Mouse (Mus musculus) CH12.LX (cell line): ENCODE measurements at regions not wholly inside any gene's neighbourhood (a gene's known extent, or its start where the extent isn't known, plus 50 kb on each side); places are given as distances from the start of the nearest gene placed in this dataset.

Source experiments
- DNase-seq: peaks from one replicate; pipeline ENCODE4 v3.0.0-alpha.2; 2013; ENCODE audit errors: extremely low read depth
- H3K27ac ChIP-seq: 2 replicates; pipeline ENCODE4 v1.5.1; 2012; ENCODE audit warnings: low read depth, mild to moderate bottlenecking, control low read depth, moderate library complexity; ENCODE audit not compliant: insufficient read depth
- H3K27me3 ChIP-seq: replicated peaks from 2 replicates; pipeline ENCODE3; 2012; ENCODE audit warnings: inconsistent platforms
- H3K36me3 ChIP-seq, 2 experiments: replicated peaks in 1 of 2; 2 replicates each; pipeline versions ENCODE3 to v1.6.1; 2012; ENCODE audit warnings: inconsistent platforms in 1 of 2, low read length in 1 of 2, mild to moderate bottlenecking in 1 of 2, mixed read lengths in 1 of 2, moderate library complexity in 1 of 2; ENCODE audit not compliant: control insufficient read depth in 1 of 2, insufficient read depth in 1 of 2
- H3K4me1 ChIP-seq, 2 experiments: 2 replicates each; pipeline ENCODE4 v1.6.1; 2012; ENCODE audit warnings: inconsistent platforms in 1 of 2, moderate library complexity in 1 of 2; ENCODE audit not compliant: insufficient read depth in 2 of 2, control insufficient read depth in 1 of 2
- H3K4me2 ChIP-seq: 2 replicates; pipeline ENCODE4 v1.6.1; 2012; ENCODE audit warnings: low read depth, mild to moderate bottlenecking, control low read depth; ENCODE audit not compliant: poor library complexity, insufficient read depth, severe bottlenecking
- H3K4me3 ChIP-seq, 3 experiments: fragments of 150-350 bp in 1 of 3; sonication (generic) in 1 of 3; replicated peaks in 1 of 3; 2 replicates each; pipeline versions ENCODE3 to v1.5.1; 2011 to 2012; ENCODE audit warnings: low read depth in 2 of 3, low read length in 2 of 3, mild to moderate bottlenecking in 2 of 3, moderate library complexity in 2 of 3, control low read depth in 1 of 3, improper control_type of control experiment in 1 of 3, inconsistent platforms in 1 of 3, mixed read lengths in 1 of 3; ENCODE audit not compliant: poor library complexity in 1 of 3
- H3K79me2 ChIP-seq: replicated peaks from 2 replicates; pipeline ENCODE4 v1.6.1; 2012; ENCODE audit warnings: mild to moderate bottlenecking, moderate library complexity; ENCODE audit not compliant: control insufficient read depth, poor library complexity, insufficient read depth, severe bottlenecking; ENCODE audit errors: extremely low read depth
- H3K9ac ChIP-seq: 2 replicates; pipeline ENCODE4 v1.6.1; 2012; ENCODE audit warnings: low read depth, mild to moderate bottlenecking, control low read depth, moderate library complexity; ENCODE audit not compliant: insufficient read depth
- H3K9me3 ChIP-seq: replicated peaks from 2 replicates; pipeline ENCODE3; 2012; ENCODE audit warnings: low read length, inconsistent platforms, mixed read lengths
- BHLHE40 ChIP-seq: IDR thresholded peaks from 2 replicates; pipeline ENCODE4 v1.6.1; 2011; ENCODE audit warnings: mild to moderate bottlenecking, low read depth, low read length, improper control_type of control experiment
- CHD2 ChIP-seq: IDR thresholded peaks from 2 replicates; pipeline ENCODE4 v1.6.1; 2011; ENCODE audit warnings: low read length, improper control_type of control experiment
- CTCF ChIP-seq, 2 experiments: IDR thresholded peaks in 1 of 2; conservative IDR thresholded peaks in 1 of 2; 2 replicates each; pipeline ENCODE4 v1.5.1; 2011 to 2012; ENCODE audit warnings: low read depth in 2 of 2, low read length in 2 of 2, improper control_type of control experiment in 1 of 2, inconsistent platforms in 1 of 2, mild to moderate bottlenecking in 1 of 2, moderate library complexity in 1 of 2
- ELF1 ChIP-seq: IDR thresholded peaks from 2 replicates; pipeline ENCODE4 v1.6.1; 2014; ENCODE audit warnings: low read depth, mild to moderate bottlenecking, inconsistent platforms, low read length, improper control_type of control experiment
- HCFC1 ChIP-seq: IDR thresholded peaks from 2 replicates; pipeline ENCODE4 v1.6.1; 2012; ENCODE audit warnings: low read depth, mild to moderate bottlenecking, inconsistent platforms, low read length, improper control_type of control experiment
- IRF4 ChIP-seq: IDR thresholded peaks from 2 replicates; pipeline ENCODE4 v1.6.1; 2014; ENCODE audit warnings: low read depth, mild to moderate bottlenecking, inconsistent platforms, low read length, improper control_type of control experiment
- JUN ChIP-seq: IDR thresholded peaks from 2 replicates; pipeline ENCODE4 v1.6.1; 2011; ENCODE audit warnings: low read depth, mild to moderate bottlenecking, low read length, improper control_type of control experiment, moderate library complexity; ENCODE audit not compliant: insufficient read depth
- KAT2A ChIP-seq: IDR thresholded peaks from 2 replicates; pipeline ENCODE4 v1.6.1; 2012; ENCODE audit warnings: low read length, improper control_type of control experiment, inconsistent platforms; ENCODE audit not compliant: insufficient replicate concordance
- MAFK ChIP-seq: IDR thresholded peaks from 2 replicates; pipeline ENCODE4 v1.6.1; 2011; ENCODE audit warnings: low read length, improper control_type of control experiment; ENCODE audit not compliant: insufficient replicate concordance
- MAX ChIP-seq: IDR thresholded peaks from 2 replicates; pipeline ENCODE4 v1.6.1; 2011; ENCODE audit warnings: low read length, improper control_type of control experiment
- MXI1 ChIP-seq: IDR thresholded peaks from 2 replicates; pipeline ENCODE4 v1.6.1; 2011; ENCODE audit warnings: mild to moderate bottlenecking, low read depth, low read length, improper control_type of control experiment
- MYC ChIP-seq: IDR thresholded peaks from 2 replicates; pipeline ENCODE4 v1.6.1; 2011; ENCODE audit warnings: low read depth, mild to moderate bottlenecking, improper control_type of control experiment, low read length
- NELFE ChIP-seq: IDR thresholded peaks from 2 replicates; pipeline ENCODE4 v1.6.1; 2011; ENCODE audit warnings: low read depth, low read length, improper control_type of control experiment
- NRF1 ChIP-seq: IDR thresholded peaks from 2 replicates; pipeline ENCODE4 v1.6.1; 2014; ENCODE audit warnings: low read depth, mild to moderate bottlenecking, inconsistent platforms, low read length, improper control_type of control experiment, moderate library complexity
- POLR2AphosphoS2 ChIP-seq: IDR thresholded peaks from 2 replicates; pipeline ENCODE4 v1.6.1; 2011; ENCODE audit warnings: low read depth, low read length, improper control_type of control experiment
- SIN3A ChIP-seq: IDR thresholded peaks from 2 replicates; pipeline ENCODE4 v1.6.1; 2012; ENCODE audit warnings: low read length, improper control_type of control experiment, inconsistent platforms
- SMC3 ChIP-seq: IDR thresholded peaks from 2 replicates; pipeline ENCODE4 v1.6.1; 2011; ENCODE audit warnings: low read depth, low read length, improper control_type of control experiment
- TBP ChIP-seq: conservative IDR thresholded peaks from 2 replicates; pipeline ENCODE4 v1.6.1; 2011; ENCODE audit warnings: low read depth, low read length, improper control_type of control experiment
- TCF12 ChIP-seq: IDR thresholded peaks from 2 replicates; pipeline ENCODE4 v1.6.1; 2014; ENCODE audit warnings: low read depth, mild to moderate bottlenecking, inconsistent platforms, low read length, improper control_type of control experiment
- UBTF ChIP-seq: IDR thresholded peaks from 2 replicates; pipeline ENCODE4 v1.6.1; 2012; ENCODE audit warnings: low read depth, mild to moderate bottlenecking, inconsistent platforms, low read length, improper control_type of control experiment, moderate library complexity
- USF2 ChIP-seq: conservative IDR thresholded peaks from 2 replicates; pipeline ENCODE4 v1.6.1; 2011; ENCODE audit warnings: low read depth, low read length, improper control_type of control experiment
- ZKSCAN1 ChIP-seq: IDR thresholded peaks from 2 replicates; pipeline ENCODE4 v1.6.1; 2012; ENCODE audit warnings: low read depth, inconsistent platforms, low read length, improper control_type of control experiment, borderline replicate concordance
- ZMIZ1 ChIP-seq: IDR thresholded peaks from 2 replicates; pipeline ENCODE4 v1.6.1; 2012; ENCODE audit warnings: low read depth, mild to moderate bottlenecking, inconsistent platforms, low read length, improper control_type of control experiment
- ZNF384 ChIP-seq: IDR thresholded peaks from 2 replicates; pipeline ENCODE4 v1.6.1; 2012; ENCODE audit warnings: low read depth, low read length, improper control_type of control experiment, inconsistent platforms
- dilution Hi-C: fragments of 300-500 bp; cut with MboI; formaldehyde crosslinking; loops from 2 replicates; pipeline ENCODE4 v1.14.3; 2020; ENCODE audit warnings: low sequenced_read_pairs; ENCODE audit not compliant: extremely low pct_unique_long_range_greater_than_20kb, extremely low pct_ligation_motif_present
- in situ Hi-C: fragments of 300-500 bp; cut with MboI; formaldehyde crosslinking; loops from 3 replicates; pipeline ENCODE4 v1.14.3; 2019; ENCODE audit warnings: low sequenced_read_pairs, low pct_ligation_motif_present, low pct_unique_long_range_greater_than_20kb, mixed read lengths

DNA sequence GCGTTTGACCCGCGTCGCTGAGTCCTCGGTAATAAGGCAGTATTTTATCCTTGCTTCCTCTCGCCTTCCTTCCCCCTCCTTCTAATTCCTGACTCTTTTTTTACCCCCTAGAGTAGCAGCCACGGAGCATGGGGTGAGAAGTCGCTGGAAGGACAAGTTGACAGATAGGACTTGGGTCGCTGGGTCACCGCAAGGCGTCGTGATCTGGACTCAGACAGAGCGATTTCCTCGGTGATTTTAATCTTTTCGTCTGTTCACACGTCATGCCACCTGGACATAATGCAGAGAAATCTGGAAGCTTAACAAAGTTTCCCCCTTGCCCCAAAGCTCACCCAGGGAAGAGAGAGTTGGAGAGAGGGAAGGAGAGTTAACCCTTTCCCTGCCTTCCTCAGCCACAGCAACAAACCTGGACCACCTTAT is 292.6 kb downstream of the Nuf2 start:
- Histone ChIP-seq H3K79me2 (no peaks in the 10 kb centered on the region), H3K4me1 (no peaks in the 10 kb centered on the region), H3K9ac (no peak overlapping the region), H3K27ac (no peak overlapping the region), H3K4me3 (no peak overlapping the region), H3K9me3 (peaks cover 55% of the 10 kb centered on the region), H3K36me3 (no peaks in the 10 kb centered on the region), H3K4me2 (no peak overlapping the region), H3K27me3 (no peaks in the 10 kb centered on the region)
- TF ChIP-seq TBP (no peak), ZNF384 (no peak), CHD2 (no peak), KAT2A (no peak), CTCF (conservative IDR thresholded peaks at IDR 0.05 in 1 of 2, IDR thresholded peaks at IDR 0.05 in 1 of 2; ENCODE audit: low read depth in 2 of 2, low read length in 2 of 2) (no peak), SMC3 (no peak), JUN (no peak), MYC (no peak), ELF1 (no peak), USF2 (no peak), UBTF (no peak), MAFK (no peak), SIN3A (no peak), NRF1 (no peak)
- dilution Hi-C loops: no loop called here
- in situ Hi-C loops: no loop called here
- no peak for DNase-seq

DNA sequence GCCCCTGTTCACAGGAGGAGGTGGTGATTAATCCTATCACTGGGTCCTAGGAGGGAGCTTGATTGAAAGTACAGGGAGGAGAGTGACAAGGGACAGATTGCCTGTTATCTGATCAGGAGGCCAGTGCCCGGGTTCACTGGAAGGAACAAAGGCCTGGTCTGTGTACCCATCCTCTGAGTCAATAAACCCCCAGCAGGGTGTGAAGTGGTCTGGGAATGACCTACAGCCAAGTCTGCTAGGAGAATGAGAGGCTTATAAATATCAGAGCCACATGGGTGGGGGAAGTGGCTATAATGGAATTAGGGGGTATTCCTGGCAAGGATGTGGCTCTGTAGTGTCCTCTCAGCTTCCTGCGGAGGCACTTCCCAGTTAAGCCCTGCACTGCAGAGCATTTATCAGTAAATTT is 296.0 kb downstream of the Nuf2 start:
- in situ Hi-C loops: no loop called here
- no peak overlapping the region for H3K27ac ChIP-seq
- TF ChIP-seq POLR2AphosphoS2: no peak
- no peak for TF ChIP-seq TCF12
- TF ChIP-seq ZNF384: no peak
- no peak for TF ChIP-seq ZMIZ1
- TF ChIP-seq NELFE: no peak
- no peak for TF ChIP-seq MYC
- TF ChIP-seq MAX: no peak
- no peak for TF ChIP-seq BHLHE40
- no peak for TF ChIP-seq MXI1
- TF ChIP-seq IRF4: no peak
- no peak for TF ChIP-seq HCFC1
- no peak for TF ChIP-seq ZKSCAN1
- H3K9me3 ChIP-seq: peaks cover 48% of the 10 kb centered on the region
- dilution Hi-C loops: no loop called here
- no peak overlapping the region for H3K9ac ChIP-seq
- no peak for DNase-seq
- no peaks in the 10 kb centered on the region for H3K36me3 ChIP-seq
- no peak overlapping the region for H3K4me2 ChIP-seq
- H3K79me2 ChIP-seq: no peaks in the 10 kb centered on the region
- no peak overlapping the region for H3K4me3 ChIP-seq
- H3K4me1 ChIP-seq: no peaks in the 10 kb centered on the region
- H3K27me3 ChIP-seq: no peaks in the 10 kb centered on the region
